Mouse (Mus musculus) embryonic facial prominence, embryonic 14.5 days (tissue): Measurements from ENCODE around the gene Rad51b. TPM values are rescaled to one million over a fixed set of nuclear protein-coding genes. Genes with fewer than 3 reads are reported as not detected.

ENCODE experiments used
- ATAC-seq: fragments of 200-750 bp; cut with Nextera tagmentation; 2 replicates; pipeline ENCODE4 v1.8.0; 2017; ENCODE audit warnings: low read depth, moderate number of reproducible peaks, moderate TSS enrichment
- DNase-seq: peaks from one replicate; pipeline ENCODE4 v3.0.0-alpha.2; 2015; ENCODE audit warnings: low spot score
- H3K27ac ChIP-seq: fragments of 300-500 bp; sonication (generic); replicated peaks from 2 replicates; pipeline ENCODE4 v1.5.1; 2014; ENCODE audit warnings: low read depth, mild to moderate bottlenecking, low read length, moderate library complexity
- H3K27me3 ChIP-seq: fragments of 300-500 bp; sonication (generic); replicated peaks from 2 replicates; pipeline ENCODE4 v1.6.1; 2014; ENCODE audit warnings: low read length; ENCODE audit not compliant: control insufficient read depth, insufficient read depth
- H3K36me3 ChIP-seq: fragments of 300-500 bp; sonication (generic); 2 replicates; pipeline ENCODE4 v1.6.1; 2014; ENCODE audit warnings: low read length, mixed read lengths; ENCODE audit not compliant: control insufficient read depth, insufficient read depth
- H3K4me1 ChIP-seq: fragments of 300-500 bp; sonication (generic); 2 replicates; pipeline ENCODE4 v1.6.1; 2014; ENCODE audit warnings: antibody characterized with exemption, low read length; ENCODE audit not compliant: control insufficient read depth, insufficient read depth
- H3K4me2 ChIP-seq: fragments of 300-500 bp; sonication (generic); 2 replicates; pipeline ENCODE4 v1.6.1; 2014; ENCODE audit warnings: low read depth, mild to moderate bottlenecking, low read length, moderate library complexity, mixed read lengths
- H3K4me3 ChIP-seq: fragments of 300-500 bp; sonication (generic); 2 replicates; pipeline ENCODE4 v1.5.1; 2014; ENCODE audit warnings: low read depth, mild to moderate bottlenecking, low read length
- H3K9ac ChIP-seq: fragments of 300-500 bp; sonication (generic); 2 replicates; pipeline ENCODE4 v1.6.1; 2014; ENCODE audit warnings: low read depth, mild to moderate bottlenecking, low read length, moderate library complexity, mixed read lengths
- H3K9me3 ChIP-seq: fragments of 300-500 bp; sonication (generic); 2 replicates; pipeline ENCODE4 v1.6.1; 2016; ENCODE audit warnings: low read length; ENCODE audit not compliant: control insufficient read depth
- WGBS: fragments of 180-500 bp; shearing (Covaris S2); extraction: QIAGEN DNeasy Blood & Tissue Kit; methylation state at CpG from one replicate; pipeline ENCODE4 v1.1.7; 2014; 5-methylcytosine and 5-hydroxymethylcytosine counted together
- polyA plus RNA-seq: library from polyadenylated mRNA; unstranded; fragments of >200 nt; fragmentation: Nextera tagmentation; extraction: Ambion mirVana; gene quantifications from 2 replicates; pipeline ENCODE4 v1.2.1, GENCODE M21; 2014

The Rad51b gene
- polyA plus RNA-seq, 1 experiment from 2014 or later: 5.1 TPM

DNA sequence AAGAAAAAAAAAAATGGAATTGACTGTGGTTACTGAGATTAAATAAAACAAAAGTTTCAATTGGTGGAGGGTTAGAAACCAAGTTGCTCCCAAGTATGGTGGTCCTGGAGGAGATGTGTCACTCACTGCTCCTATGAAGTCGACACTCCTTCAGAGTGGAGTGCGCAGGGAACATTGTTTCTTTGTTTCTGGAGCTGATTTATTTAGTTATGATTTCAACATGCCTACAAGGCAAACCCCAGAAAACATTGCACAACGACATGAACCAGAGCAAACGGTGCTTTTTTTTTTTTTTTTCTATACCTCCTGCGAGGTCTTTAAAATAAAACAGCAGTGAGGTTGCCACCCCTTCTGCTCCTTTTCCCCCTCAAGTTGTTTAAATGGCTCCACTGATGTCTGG lies 75.6 kb downstream of the Rad51b start:
- H3K36me3 ChIP-seq: no peaks in the 10 kb centered on the region
- peaks cover 25% of the 10 kb centered on the region for H3K4me1 ChIP-seq
- H3K27ac ChIP-seq: peak overlapping the region; percentile 56
- H3K9ac ChIP-seq: no peak overlapping the region
- no peak for DNase-seq
- no peaks in the 10 kb centered on the region for H3K27me3 ChIP-seq
- H3K4me2 ChIP-seq: no peak overlapping the region
- 0 out of 2 replicates have a peak, but pooled peaks cover under 1% of the 10 kb centered on the region for H3K9me3 ChIP-seq
- ATAC-seq: no peak
- no peak overlapping the region for H3K4me3 ChIP-seq
- WGBS: 27% methylated on average over 5 of the region's 5 CpGs

DNA sequence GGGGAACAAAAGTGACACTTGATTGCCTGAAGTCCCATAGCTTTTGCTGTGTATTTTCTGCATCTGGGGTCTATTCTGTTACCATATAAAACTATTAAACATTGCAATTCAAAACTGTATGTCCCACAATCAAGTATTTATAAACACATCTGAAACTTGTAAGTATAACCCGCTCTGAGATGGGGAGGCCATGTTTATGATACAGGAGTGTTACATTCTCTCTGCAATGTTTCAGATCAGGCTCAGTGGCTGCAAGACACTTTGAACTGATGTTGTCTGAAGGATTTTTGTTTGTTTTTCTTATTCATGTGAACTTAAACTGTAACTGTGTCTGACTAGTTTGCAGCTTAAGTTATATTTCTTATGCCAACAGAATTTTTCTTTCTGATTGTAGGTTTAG lies 80.3 kb downstream of the Rad51b start:
- DNase-seq (no peak), ATAC-seq (no peak)
- 39% methylated on average over 1 of the region's 1 CpGs for WGBS
- H3K9me3 ChIP-seq: no peaks in the 10 kb centered on the region
- no peak overlapping the region; the same call in 1 of the 2 replicates for H3K27ac ChIP-seq
- no peaks in the 10 kb centered on the region for H3K36me3 ChIP-seq
- no peak overlapping the region for H3K4me3 ChIP-seq
- no peak overlapping the region for H3K9ac ChIP-seq
- H3K27me3 ChIP-seq: no peaks in the 10 kb centered on the region
- no peak overlapping the region for H3K4me2 ChIP-seq
- H3K4me1 ChIP-seq: peaks cover 25% of the 10 kb centered on the region

DNA sequence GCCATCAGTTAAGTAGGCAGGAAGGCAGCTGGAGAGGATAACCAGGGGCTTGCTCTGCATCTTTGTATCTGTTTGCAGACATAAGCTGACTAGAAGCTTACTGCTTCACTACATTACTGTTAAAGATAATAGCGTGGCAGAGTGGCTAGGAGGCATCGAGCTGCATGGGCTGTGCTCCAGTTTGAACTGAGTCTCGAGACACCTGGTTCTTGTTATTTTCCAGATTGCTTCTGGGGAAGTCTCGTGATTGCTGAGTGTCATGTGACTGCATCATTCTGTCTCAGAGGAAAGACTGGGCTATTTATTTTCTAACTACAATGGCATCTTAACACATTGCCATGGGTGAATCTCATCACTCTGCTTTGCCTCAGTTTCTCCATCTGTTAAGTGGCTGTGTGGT lies 80.8 kb downstream of the Rad51b start:
- no peaks in the 10 kb centered on the region for H3K9me3 ChIP-seq
- no peak overlapping the region for H3K4me2 ChIP-seq
- H3K9ac ChIP-seq: no peak overlapping the region
- DNase-seq (peak; percentile 75), ATAC-seq (0 out of 2 replicates have a peak, but pooled peaks have one; percentile 50)
- 4% methylated on average over 4 of the region's 4 CpGs for WGBS
- H3K4me1 ChIP-seq: peaks cover 27% of the 10 kb centered on the region
- no peak overlapping the region; the same call in 1 of the 2 replicates for H3K27ac ChIP-seq
- no peak overlapping the region for H3K4me3 ChIP-seq
- no peaks in the 10 kb centered on the region for H3K36me3 ChIP-seq
- no peaks in the 10 kb centered on the region for H3K27me3 ChIP-seq

DNA sequence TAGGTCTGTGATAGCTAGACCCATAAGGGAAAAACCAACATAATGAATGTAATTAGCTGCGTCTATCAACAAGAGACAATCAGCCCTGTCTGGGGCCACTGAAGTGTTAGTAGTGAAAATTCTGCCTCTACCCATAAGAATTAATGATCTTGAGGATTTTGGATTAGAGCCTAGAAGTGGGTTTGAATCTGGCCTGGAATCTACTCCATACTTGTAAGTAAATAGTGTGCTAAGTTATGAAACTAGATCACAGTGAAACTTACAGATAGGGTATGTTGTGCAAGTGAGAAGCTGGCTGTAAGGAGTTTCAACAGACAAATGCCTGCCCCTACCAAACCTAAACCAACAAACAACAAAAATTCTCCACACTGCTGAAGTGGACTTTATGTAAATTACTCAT lies 83.1 kb downstream of the Rad51b start:
- Histone ChIP-seq H3K36me3 (no peaks in the 10 kb centered on the region), H3K4me2 (no peak overlapping the region), H3K9me3 (no peaks in the 10 kb centered on the region), H3K4me3 (no peak overlapping the region), H3K4me1 (peaks cover 47% of the 10 kb centered on the region), H3K27me3 (no peaks in the 10 kb centered on the region), H3K27ac (no peak overlapping the region), H3K9ac (no peak overlapping the region)
- no peak for DNase-seq
- 72% methylated on average over 1 of the region's 1 CpGs for WGBS
- ATAC-seq: no peak

DNA sequence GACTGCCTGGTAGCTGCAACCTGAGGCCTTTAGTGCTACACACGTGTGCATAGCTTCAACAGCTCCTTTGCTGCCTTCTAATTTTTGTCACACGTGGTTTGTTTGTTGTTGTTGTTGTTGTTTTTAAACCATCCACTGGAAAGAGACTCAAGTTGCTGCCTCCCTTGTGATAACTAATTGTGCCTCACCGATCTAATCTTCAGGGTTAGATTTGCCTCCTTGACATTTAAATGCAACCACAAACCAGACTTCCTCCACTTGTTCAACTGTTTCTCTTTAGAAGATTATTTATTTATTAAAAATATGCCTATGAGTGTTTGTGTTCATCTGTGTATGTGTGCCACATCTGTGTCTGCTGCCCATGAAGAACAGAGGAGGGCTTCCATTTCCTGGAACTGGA lies 84.4 kb downstream of the Rad51b start:
- DNase-seq (no peak), ATAC-seq (no peak)
- H3K9me3 ChIP-seq: no peaks in the 10 kb centered on the region
- no peak overlapping the region for H3K4me2 ChIP-seq
- no peaks in the 10 kb centered on the region for H3K27me3 ChIP-seq
- no peak overlapping the region for H3K4me3 ChIP-seq
- WGBS: 59% methylated on average over 3 of the region's 3 CpGs
- peaks cover 43% of the 10 kb centered on the region for H3K4me1 ChIP-seq
- no peaks in the 10 kb centered on the region for H3K36me3 ChIP-seq
- H3K27ac ChIP-seq: no peak overlapping the region
- H3K9ac ChIP-seq: no peak overlapping the region

DNA sequence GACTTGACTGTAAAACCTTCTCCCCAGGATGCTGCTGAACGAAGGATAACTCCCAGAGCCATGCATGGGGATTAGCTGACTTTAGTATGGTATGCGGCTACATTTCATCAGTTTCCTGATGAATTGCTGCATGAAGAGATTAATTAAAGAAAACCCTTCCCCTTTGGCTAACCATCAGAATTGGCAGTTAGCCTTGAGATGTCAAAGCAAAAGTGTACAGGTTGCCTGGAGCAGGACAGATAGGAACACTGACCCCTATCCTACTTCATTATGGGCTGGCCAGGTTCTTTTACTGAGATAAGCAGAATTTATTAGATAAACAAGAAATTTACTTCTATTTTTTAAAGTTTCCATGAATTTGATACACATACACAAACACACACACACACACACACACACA lies 85.3 kb downstream of the Rad51b start:
- Histone ChIP-seq H3K4me3 (no peak overlapping the region), H3K27ac (peak overlapping the region; percentile 72; the same call in 1 of the 2 replicates), H3K36me3 (no peaks in the 10 kb centered on the region), H3K9me3 (no peaks in the 10 kb centered on the region), H3K4me2 (no peak overlapping the region), H3K27me3 (no peaks in the 10 kb centered on the region), H3K4me1 (peaks cover 40% of the 10 kb centered on the region), H3K9ac (no peak overlapping the region)
- ATAC-seq (no peak), DNase-seq (no peak)
- 35% methylated on average over 2 of the region's 2 CpGs for WGBS

DNA sequence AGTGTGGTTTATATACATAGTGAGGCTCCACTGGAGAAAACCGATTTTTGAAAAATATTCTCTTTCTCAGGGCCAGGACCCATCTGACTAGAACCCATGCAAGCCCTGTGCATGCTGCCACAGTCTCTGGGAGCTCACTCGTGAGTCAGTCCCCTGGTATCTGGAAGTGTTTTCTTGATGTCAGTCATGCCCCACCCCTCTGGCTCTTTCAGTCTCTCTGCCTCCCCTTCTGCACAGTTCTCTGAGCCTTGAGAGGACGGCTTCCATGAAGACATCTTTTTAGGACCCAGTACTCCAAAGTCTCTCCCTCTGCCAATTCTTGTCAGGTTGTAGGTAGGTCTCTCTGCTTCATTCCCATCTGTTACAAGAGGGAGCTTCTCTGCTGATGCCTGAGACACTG lies 86.5 kb downstream of the Rad51b start:
- no peak overlapping the region for H3K4me2 ChIP-seq
- no peak overlapping the region for H3K4me3 ChIP-seq

DNA sequence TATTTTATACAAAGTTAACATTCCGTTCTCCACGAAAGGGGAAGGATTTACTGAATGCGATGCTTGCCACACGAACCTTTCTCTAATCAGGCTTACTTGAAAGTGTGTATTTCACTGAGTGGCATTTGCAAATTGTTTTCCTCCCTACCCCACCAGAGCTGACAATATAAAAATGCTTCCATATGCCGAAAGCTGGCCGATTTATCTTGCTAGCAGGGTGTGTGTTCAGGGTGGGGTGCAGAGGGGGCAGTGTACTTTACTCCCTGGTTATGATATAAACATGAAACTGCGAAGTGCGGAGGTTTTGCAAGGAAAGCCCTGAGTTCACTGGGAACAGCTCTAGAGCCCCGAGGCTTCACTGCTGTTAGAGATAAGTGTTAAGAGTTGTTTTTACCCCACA lies 87.7 kb downstream of the Rad51b start:
- H3K36me3 ChIP-seq: no peaks in the 10 kb centered on the region
- H3K27ac ChIP-seq: peak overlapping the region; percentile 72
- H3K4me3 ChIP-seq: no peak overlapping the region
- H3K9me3 ChIP-seq: no peaks in the 10 kb centered on the region
- peaks cover 52% of the 10 kb centered on the region for H3K4me1 ChIP-seq
- WGBS: 16% methylated on average over 9 of the region's 9 CpGs
- H3K4me2 ChIP-seq: peak overlapping the region; percentile 37
- DNase-seq: peak; percentile 65
- peak; percentile 12; the same call in 1 of the 2 replicates for ATAC-seq
- H3K9ac ChIP-seq: peak overlapping the region; percentile 28; the same call in 1 of the 2 replicates
- H3K27me3 ChIP-seq: no peaks in the 10 kb centered on the region

More for the DNA sequence above, 86.5 kb downstream of the Rad51b start:
- no peaks in the 10 kb centered on the region for H3K36me3 ChIP-seq
- no peaks in the 10 kb centered on the region for H3K27me3 ChIP-seq
- no peak overlapping the region for H3K9ac ChIP-seq
- WGBS: 29% methylated on average over 3 of the region's 3 CpGs
- no peaks in the 10 kb centered on the region for H3K9me3 ChIP-seq
- ATAC-seq (no peak), DNase-seq (peak; percentile 65)
- H3K27ac ChIP-seq: peak overlapping the region; percentile 72
- H3K4me1 ChIP-seq: peaks cover 44% of the 10 kb centered on the region

DNA sequence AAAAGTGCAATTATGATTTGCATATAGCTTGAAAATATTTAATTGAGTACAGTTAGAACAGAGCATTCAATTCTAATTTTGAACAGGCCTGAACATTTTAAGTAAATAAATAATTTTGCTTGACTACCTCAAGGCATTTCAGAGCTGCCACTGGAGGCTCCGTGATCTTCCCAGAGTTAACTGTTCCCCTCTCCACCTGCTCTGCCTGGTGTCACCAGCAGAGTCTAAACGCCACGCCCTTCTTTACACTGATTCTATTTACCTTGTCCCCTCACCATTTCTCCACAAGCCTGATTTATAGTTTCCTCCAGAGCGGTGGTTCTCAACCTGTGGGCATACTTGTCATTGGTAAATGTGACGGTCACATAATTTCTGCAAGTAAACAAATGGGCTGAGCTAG lies 88.1 kb downstream of the Rad51b start:
- H3K27me3 ChIP-seq: no peaks in the 10 kb centered on the region
- H3K9ac ChIP-seq: peak overlapping the region; percentile 28; the same call in 1 of the 2 replicates
- no peak for ATAC-seq
- H3K4me3 ChIP-seq: no peak overlapping the region
- no peaks in the 10 kb centered on the region for H3K36me3 ChIP-seq
- peaks cover 55% of the 10 kb centered on the region for H3K4me1 ChIP-seq
- WGBS: 64% methylated on average over 5 of the region's 5 CpGs
- H3K9me3 ChIP-seq: no peaks in the 10 kb centered on the region
- peak overlapping the region; percentile 55; the same call in 1 of the 2 replicates for H3K27ac ChIP-seq
- DNase-seq: no peak
- peak overlapping the region; percentile 37; the same call in 1 of the 2 replicates for H3K4me2 ChIP-seq
